ENCODE assay signal across 31 mouse cellular contexts in the genomic region with DNA sequence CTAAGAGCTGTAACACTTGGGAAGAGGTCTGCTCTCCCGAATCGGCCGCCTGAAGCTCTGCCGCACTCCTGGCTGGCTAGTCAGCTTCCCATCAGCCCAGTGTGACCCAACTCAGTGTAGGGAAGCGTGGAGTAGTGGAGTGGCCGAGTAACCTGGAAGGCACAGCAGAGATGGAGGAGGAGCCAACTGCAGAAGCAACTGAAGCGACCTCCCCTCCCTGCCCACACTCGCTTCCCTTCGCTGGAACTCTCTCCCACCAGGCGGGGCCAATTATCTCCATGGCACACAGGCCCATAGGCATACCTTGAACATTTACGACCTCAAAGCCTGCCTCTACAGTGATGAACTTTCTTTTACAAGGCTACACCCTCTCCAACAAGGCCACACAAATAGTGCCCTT. TPM values are rescaled to one million over a fixed set of nuclear protein-coding genes. Genes with fewer than 3 reads are reported as not detected.
DNase-seq lines count a peak whose midpoint lies in the region; ATAC-seq lines count a peak whose summit lies in the region.
"Had no signal": no experiment of that assay in that cellular context is flagged by ENCODE, and none has a peak within 500 bp of the region (broad histone marks: within the 10 kb centered on the region; RNA-seq: fewer than 3 reads in every experiment).

No protein-coding gene starts in this region.

- no peak overlapping the region for H3K27ac ChIP-seq in kidney, embryonic 16.5 days (ENCODE audit: low read length)
- H3K27ac ChIP-seq in hindbrain, embryonic 13.5 days: no peak overlapping the region
- H3K27ac ChIP-seq: embryonic facial prominence, embryonic 13.5 days; forebrain, embryonic 10.5 days; gastrocnemius, adult 2 months; heart, adult 2 months; heart, embryonic 15.5 days; hindbrain, embryonic 14.5 days; limb, embryonic 13.5 days; liver, embryonic 13.5 days; neural tube, embryonic 12.5 days had no signal

- no peaks in the 10 kb centered on the region for H3K27me3 ChIP-seq in kidney, embryonic 16.5 days (ENCODE audit: insufficient read depth, low read length)
- H3K27me3 ChIP-seq in hindbrain, embryonic 13.5 days: 0 out of 2 replicates have a peak, but pooled peaks cover 3% of the 10 kb centered on the region
- H3K27me3 ChIP-seq: embryonic facial prominence, embryonic 13.5 days; heart, embryonic 15.5 days; limb, embryonic 13.5 days; neural tube, embryonic 12.5 days had no signal

- 36% methylated on average over 11 of the region's 11 CpGs for WGBS in kidney, embryonic 16.5 days
- WGBS in hindbrain, embryonic 13.5 days: 48% methylated on average over 11 of the region's 11 CpGs

- DNase-seq in heart, adult 11 months: peak; percentile 61
- DNase-seq in heart, adult 8-10 months (ENCODE audit: low spot score): no peak
- no peak for DNase-seq in kidney, postnatal 25 days
- peak; percentile 10 for DNase-seq in urinary bladder, adult 2 months (ENCODE audit: low spot score)
- no peak for DNase-seq in urinary bladder, postnatal 36 days (ENCODE audit: low spot score in 2 of 2)
- DNase-seq: adrenal gland, postnatal 25 days; cerebellum, adult 11-12 months; cerebellum, adult 9-11 months; embryo, embryonic 11 days; gastrocnemius, adult 2 months; heart, adult 2 months; kidney, postnatal 36 days; liver, embryonic 13.5 days; lung, adult 18-20 months; lung, postnatal 10 days; right cerebral cortex, adult 18-20 months; spleen, adult 18-20 months; thymus, adult 18-20 months; thymus, postnatal 36 days had no signal

- no peak overlapping the region for H3K4me2 ChIP-seq in kidney, embryonic 16.5 days (replicated peaks; ENCODE audit: low read depth, low read length)
- H3K4me2 ChIP-seq in hindbrain, embryonic 13.5 days: no peak overlapping the region
- H3K4me2 ChIP-seq: embryonic facial prominence, embryonic 13.5 days; heart, embryonic 15.5 days; hindbrain, embryonic 14.5 days; limb, embryonic 13.5 days; liver, embryonic 13.5 days; midbrain, embryonic 11.5 days; neural tube, embryonic 12.5 days had no signal

- no peaks in the 10 kb centered on the region for H3K36me3 ChIP-seq in kidney, embryonic 16.5 days (ENCODE audit: insufficient read depth, low read length)
- H3K36me3 ChIP-seq in hindbrain, embryonic 13.5 days: peaks cover 6% of the 10 kb centered on the region
- H3K36me3 ChIP-seq: liver, embryonic 13.5 days had no signal

- no peak overlapping the region for H3K4me3 ChIP-seq in kidney, embryonic 16.5 days (ENCODE audit: low read length)
- no peak overlapping the region for H3K4me3 ChIP-seq in hindbrain, embryonic 13.5 days
- H3K4me3 ChIP-seq: embryonic facial prominence, embryonic 13.5 days; forebrain, embryonic 10.5 days; gastrocnemius, adult 2 months; heart, adult 2 months; heart, embryonic 15.5 days; limb, embryonic 13.5 days; liver, embryonic 13.5 days; myocyte; neural tube, embryonic 12.5 days had no signal

- no peaks in the 10 kb centered on the region for H3K9me3 ChIP-seq in kidney, embryonic 16.5 days (ENCODE audit: low read length)
- H3K9me3 ChIP-seq in hindbrain, embryonic 13.5 days: no peaks in the 10 kb centered on the region
- H3K9me3 ChIP-seq: embryonic facial prominence, embryonic 13.5 days; forebrain, embryonic 10.5 days; heart, embryonic 15.5 days; limb, embryonic 13.5 days; liver, embryonic 13.5 days; neural tube, embryonic 12.5 days had no signal

- H3K4me1 ChIP-seq in kidney, embryonic 16.5 days (ENCODE audit: insufficient read depth, low read length): no peaks in the 10 kb centered on the region
- H3K4me1 ChIP-seq in hindbrain, embryonic 13.5 days (replicated peaks): no peaks in the 10 kb centered on the region
- H3K4me1 ChIP-seq: embryonic facial prominence, embryonic 13.5 days; heart, embryonic 15.5 days; neural tube, embryonic 12.5 days had no signal

- 0 out of 2 replicates have a peak, but pooled peaks have one; percentile 51 for ATAC-seq in kidney, embryonic 16.5 days (ENCODE audit: low FRiP score, low TSS enrichment)
- ATAC-seq in hindbrain, embryonic 13.5 days (ENCODE audit: low FRiP score): no peak
- ATAC-seq: forebrain, embryonic 16.5 days; Patski had no signal

- H3K9ac ChIP-seq in kidney, embryonic 16.5 days (replicated peaks; ENCODE audit: low read length): no peak overlapping the region
- H3K9ac ChIP-seq in hindbrain, embryonic 13.5 days: no peak overlapping the region
- H3K9ac ChIP-seq: embryonic facial prominence, embryonic 13.5 days; heart, embryonic 15.5 days; hindbrain, embryonic 14.5 days; limb, embryonic 13.5 days; liver, embryonic 13.5 days; neural tube, embryonic 12.5 days had no signal

RNA-seq across cellular contexts. Expression of a gene that starts 11.7 kb away (rescaled TPM):
- total RNA-seq in heart, adult 8-10 months (2022): 10 to 100 TPM; 21.4 to 29.6 (median 24.8) TPM
- polyA plus RNA-seq in kidney, embryonic 16.5 days (2015; fragmentation: Nextera tagmentation; extraction: Ambion mirVana): 41.9 and 46.6 TPM in 2 replicates
- 43.8 and 49.5 TPM in 2 replicates for polyA plus RNA-seq in urinary bladder, adult 2 months (2012; rRNA removed)
- 127 and 136 TPM in 2 replicates for polyA plus RNA-seq in hindbrain, embryonic 13.5 days (2015; fragmentation: Nextera tagmentation; extraction: Ambion mirVana)

RNA-seq across cellular contexts. Expression of a gene that starts 13.0 kb away (rescaled TPM):
- total RNA-seq in heart, adult 8-10 months (2022): 100 to 1,000 TPM; 114 to 128 (median 119) TPM
- polyA plus RNA-seq in kidney, embryonic 16.5 days (2015; fragmentation: Nextera tagmentation; extraction: Ambion mirVana): 170 and 178 TPM in 2 replicates
- polyA plus RNA-seq in urinary bladder, adult 2 months (2012; rRNA removed): 38.5 and 45.3 TPM in 2 replicates
- polyA plus RNA-seq in hindbrain, embryonic 13.5 days (2015; fragmentation: Nextera tagmentation; extraction: Ambion mirVana): 222 and 230 TPM in 2 replicates

RNA-seq across cellular contexts. Expression of a gene that starts 17.2 kb away (rescaled TPM):
- 10 to 100 TPM; 31.0 to 37.7 (median 33.8) TPM for total RNA-seq in heart, adult 8-10 months (2022)
- 110 and 115 TPM in 2 replicates for polyA plus RNA-seq in kidney, embryonic 16.5 days (2015; fragmentation: Nextera tagmentation; extraction: Ambion mirVana)
- polyA plus RNA-seq in urinary bladder, adult 2 months (2012; rRNA removed): 56.7 and 67.3 TPM in 2 replicates
- 212 and 214 TPM in 2 replicates for polyA plus RNA-seq in hindbrain, embryonic 13.5 days (2015; fragmentation: Nextera tagmentation; extraction: Ambion mirVana)

RNA-seq across cellular contexts. Expression of a gene that starts 34.0 kb away (rescaled TPM):
- total RNA-seq in heart, adult 8-10 months (2022): 10 to 100 TPM; 14.1 to 17.3 (median 16.1) TPM
- 0.81 and 1.0 TPM in 2 replicates for polyA plus RNA-seq in kidney, embryonic 16.5 days (2015; fragmentation: Nextera tagmentation; extraction: Ambion mirVana)
- polyA plus RNA-seq in urinary bladder, adult 2 months (2012; rRNA removed): 22.1 and 23.9 TPM in 2 replicates
- polyA plus RNA-seq in hindbrain, embryonic 13.5 days (2015; fragmentation: Nextera tagmentation; extraction: Ambion mirVana): 6.6 and 7.1 TPM in 2 replicates

RNA-seq across cellular contexts. Expression of a gene that starts 36.1 kb away (rescaled TPM):
- 10 to 100 TPM; 17.5 to 22.2 (median 19.0) TPM for total RNA-seq in heart, adult 8-10 months (2022)
- 22.2 and 22.5 TPM in 2 replicates for polyA plus RNA-seq in kidney, embryonic 16.5 days (2015; fragmentation: Nextera tagmentation; extraction: Ambion mirVana)
- polyA plus RNA-seq in urinary bladder, adult 2 months (2012; rRNA removed): 21.9 and 25.5 TPM in 2 replicates
- 13.7 and 14.3 TPM in 2 replicates for polyA plus RNA-seq in hindbrain, embryonic 13.5 days (2015; fragmentation: Nextera tagmentation; extraction: Ambion mirVana)

Comparison
In these comparisons a context has a peak if more than half of its experiments do, and no peak if none do; other contexts are left out.
1. DNase-seq: peak in heart, adult 11 months (single experiment) and urinary bladder, adult 2 months (single experiment); none in heart, adult 8-10 months (single experiment), kidney, postnatal 25 days (0 of 2) and urinary bladder, postnatal 36 days (0 of 2).